Mouse (Mus musculus) lung, postnatal 4 days (tissue): ENCODE measurements around the gene Cog1.

Experiments used
- DNase-seq, 2 experiments: peaks; one replicate each; pipeline ENCODE4 v3.0.0; 2021

The Cog1 gene

GRCm38 (mm10) chr11:113708629-113709213, 59.8 kb downstream of the Cog1 start:
- DNase-seq = no peak

DNA sequence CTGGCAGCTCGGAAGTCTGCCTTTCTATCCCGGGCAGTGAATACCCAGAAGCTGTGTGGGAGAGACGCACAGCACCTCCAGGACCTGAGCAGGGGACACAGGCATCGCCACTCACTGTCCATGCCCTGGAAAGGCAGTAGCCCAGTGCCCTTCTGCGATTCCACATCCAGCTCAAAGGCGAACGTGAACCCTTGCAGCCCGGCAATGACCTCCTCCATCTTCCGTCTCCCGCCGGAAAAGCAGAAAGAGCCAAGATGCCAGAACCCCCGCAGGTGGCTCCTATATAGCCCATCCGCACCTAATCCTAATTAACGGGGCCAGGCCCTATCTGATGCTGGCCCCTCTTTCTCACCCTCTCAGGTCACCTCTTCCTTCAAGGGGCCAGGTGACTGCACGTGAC, 60.3 kb downstream of the Cog1 start:
- no peak for DNase-seq

DNA sequence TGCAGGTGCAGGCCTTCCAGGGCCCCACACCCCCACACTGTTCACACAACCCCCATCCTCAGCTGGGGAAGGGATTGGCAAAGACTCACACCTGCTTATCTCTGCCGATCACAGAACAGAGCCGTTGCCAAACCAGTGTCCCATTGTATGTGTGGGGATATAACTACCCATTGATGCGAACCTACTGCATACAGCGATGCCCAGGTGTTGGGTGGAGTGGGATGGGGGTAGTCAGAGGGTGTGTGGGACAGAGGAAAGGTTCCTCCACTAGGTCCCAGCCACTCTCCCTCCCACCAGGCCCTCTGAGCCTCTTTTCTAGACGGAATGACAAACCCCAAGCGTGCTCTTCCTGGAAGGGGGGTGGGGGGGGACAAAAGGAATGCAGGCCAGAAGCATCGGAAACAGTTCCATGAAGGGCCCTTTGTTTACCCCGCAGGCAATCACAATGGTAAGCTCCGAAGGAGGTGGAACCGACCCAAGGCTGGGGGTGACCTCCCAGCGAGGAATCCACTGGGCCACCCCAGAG, 60.8 kb downstream of the Cog1 start, which contains the start of gene Cpsf4l:
Gene Cpsf4l, minus strand, starts transcription at position 287 of the 526 bp plus-strand sequence.
- DNase-seq = peak; percentile 39 to 62

- DNase-seq = no peak
These were observed 61.3 kb downstream of the Cog1 start for GRCm38 (mm10) chr11:113710257-113710777.

- no peak for DNase-seq
These were observed 62.1 kb downstream of the Cog1 start for GRCm38 (mm10) chr11:113711061-113711460.

DNA sequence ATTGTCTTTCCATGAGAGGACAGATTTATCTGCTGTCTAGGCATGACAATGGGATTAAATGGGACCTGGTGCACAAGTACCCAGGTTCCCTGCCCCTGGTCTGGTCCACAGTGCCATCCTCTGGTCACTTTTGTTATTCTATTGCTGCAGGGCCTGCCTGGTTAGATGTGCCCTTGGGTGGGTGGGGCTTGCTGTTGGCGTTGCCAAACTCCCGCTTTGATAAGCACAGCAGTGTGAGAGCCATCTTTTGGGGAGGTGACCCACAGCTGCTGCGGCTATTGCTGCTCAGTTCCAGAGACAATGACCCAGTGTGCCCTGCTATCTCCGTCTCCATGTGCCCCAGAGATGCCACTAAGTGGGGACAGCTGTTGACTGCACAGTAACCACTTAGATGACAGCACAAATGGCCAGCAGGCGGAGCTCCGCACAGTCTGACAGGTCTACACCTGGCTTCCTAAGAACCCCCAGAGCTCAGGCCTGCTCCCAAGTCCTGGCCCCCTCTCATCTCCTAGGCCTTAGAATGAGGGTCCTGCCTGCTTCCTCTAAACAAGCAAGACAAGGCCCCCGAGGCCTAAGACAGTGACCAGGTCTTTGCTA, 66.2 kb downstream of the Cog1 start:
- DNase-seq = no peak

GRCm38 (mm10) chr11:113716132-113716531, 67.2 kb downstream of the Cog1 start:
- DNase-seq = no peak
